Mouse (Mus musculus): ENCODE data around the gene Arid5b.

Gene Arid5b

DNA sequence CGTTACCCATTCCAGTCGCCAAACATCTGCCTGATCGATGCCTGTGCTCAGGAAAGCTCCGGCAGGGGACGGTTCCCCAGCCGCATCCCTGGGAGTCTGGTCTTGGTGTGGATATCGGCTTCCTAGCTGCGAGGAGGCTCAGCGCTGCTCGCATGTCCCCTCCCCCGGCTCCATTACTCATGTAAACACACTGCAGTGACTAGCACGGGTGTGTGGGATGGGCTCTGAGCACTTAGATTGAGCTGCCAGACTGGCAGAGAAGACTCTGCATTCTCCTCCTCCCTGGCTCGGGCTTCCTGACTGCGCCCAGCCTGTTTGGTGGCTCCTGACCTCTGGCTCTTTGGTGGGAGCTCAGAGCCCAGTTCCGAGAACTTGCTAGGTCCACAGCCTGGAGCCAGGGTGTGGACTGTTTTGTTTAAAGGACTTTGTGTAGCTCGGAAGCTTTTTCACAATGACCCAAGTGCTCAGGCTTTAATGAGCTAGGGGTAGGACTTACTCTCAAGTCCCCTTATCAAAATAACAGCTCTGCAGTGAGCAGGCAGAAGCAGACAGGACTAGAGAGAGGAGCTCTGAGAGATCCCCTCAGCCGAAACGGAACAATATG is 142.0 kb downstream of the Arid5b start:
- peak; percentile 68 to 69 for DNase-seq (ENCODE audit: low spot score in 2 of 2)

DNA sequence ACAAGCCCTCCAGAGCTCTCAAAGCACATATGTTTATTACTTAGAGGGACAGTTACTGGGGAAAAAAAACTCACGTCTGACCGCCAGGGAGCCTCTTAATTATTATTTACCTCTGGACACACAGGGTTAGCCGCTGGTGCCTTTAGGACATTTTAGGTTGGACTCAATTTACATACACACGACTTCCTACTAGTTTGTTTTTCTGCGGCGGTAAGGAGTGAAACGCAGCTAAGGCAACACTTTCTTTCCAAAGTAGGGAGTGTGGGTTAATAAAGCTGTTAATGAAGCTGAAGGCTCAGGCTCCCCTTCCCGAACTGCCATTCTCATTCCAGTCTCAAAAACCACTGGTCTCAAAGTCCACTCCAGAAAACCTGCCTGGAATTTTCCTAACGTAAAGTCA is 142.5 kb downstream of the Arid5b start:
- no peak for DNase-seq (ENCODE audit: low spot score in 2 of 2)

DNA sequence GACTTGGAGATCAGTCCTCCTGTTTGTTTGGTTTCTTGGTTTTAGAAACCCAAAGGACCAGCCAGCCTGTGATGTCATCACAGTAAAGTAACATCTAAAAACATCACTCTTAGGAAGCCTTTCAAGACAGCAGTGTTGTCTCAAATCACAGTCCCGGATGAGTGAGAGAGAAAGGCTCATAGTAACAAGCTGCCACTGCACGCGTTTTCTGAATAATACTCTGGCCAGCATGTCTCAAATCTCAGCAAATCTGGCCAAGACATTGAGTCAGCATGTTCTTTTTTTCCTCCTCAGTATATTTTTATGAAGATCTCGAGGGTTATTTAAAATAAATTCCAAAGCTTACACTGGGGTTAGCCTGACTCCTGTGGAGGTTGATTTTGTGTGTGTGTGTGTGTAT is 143.1 kb downstream of the Arid5b start:
- DNase-seq (ENCODE audit: low spot score in 2 of 2), result no peak

DNA sequence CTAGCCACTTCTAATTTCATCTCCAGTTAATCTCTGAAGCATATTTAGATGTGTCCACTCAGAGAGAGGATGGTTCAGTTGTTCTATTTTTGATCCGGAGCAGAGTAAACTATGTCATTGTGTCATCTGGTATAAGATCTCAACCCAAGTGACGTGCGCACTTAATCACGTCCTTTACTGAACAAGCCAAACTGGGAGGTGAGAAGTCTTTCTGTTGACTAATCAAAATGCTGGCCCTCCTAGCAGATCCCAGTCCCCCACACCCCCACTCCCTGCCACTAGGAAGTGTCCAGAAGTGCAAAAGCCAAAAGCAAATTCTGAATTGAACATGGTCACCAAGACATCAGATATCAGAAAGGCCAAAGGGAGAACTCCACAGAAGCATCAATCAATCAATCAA is 144.0 kb downstream of the Arid5b start:
- DNase-seq (ENCODE audit: low spot score in 2 of 2), result no peak

DNA sequence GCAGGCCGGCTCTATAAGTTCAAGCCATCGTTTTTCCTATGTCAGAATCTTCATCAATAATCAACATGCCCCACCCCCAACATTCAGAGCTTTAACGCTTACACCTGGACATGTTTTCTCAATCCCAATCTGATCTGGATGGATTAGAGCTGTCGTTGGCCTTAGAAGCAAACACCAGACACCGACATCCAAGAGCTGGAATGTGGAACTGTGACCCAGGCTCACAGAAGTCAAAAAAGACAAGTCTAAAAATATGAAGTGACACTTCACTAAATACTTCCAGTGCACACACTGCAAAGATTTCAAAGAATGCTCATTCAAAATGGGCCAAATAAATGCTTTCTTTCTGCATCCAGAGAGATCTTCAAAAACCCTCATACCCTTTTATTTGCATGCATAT is 144.5 kb downstream of the Arid5b start:
- no peak for DNase-seq (ENCODE audit: low spot score in 2 of 2)

DNA sequence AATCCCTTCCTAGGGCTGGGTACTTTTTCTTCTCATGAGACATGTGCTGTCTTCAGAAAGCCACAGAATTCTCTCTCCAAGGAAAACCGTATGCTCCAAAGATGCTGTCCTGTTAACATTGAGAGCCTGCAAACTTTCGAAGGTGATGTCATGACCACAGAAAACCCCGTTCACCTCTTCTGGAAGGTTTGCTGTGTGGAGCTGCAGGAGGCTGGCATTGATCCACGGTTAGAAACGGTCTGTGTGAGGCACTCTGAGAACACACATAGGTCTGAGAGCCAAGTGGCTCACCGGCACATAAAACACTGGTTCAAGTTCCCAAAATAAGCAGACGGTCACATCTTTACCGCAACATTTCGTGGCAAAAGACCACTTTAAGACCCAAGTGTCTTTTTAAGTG is 145.9 kb downstream of the Arid5b start:
- DNase-seq (ENCODE audit: low spot score in 2 of 2), result no peak

DNA sequence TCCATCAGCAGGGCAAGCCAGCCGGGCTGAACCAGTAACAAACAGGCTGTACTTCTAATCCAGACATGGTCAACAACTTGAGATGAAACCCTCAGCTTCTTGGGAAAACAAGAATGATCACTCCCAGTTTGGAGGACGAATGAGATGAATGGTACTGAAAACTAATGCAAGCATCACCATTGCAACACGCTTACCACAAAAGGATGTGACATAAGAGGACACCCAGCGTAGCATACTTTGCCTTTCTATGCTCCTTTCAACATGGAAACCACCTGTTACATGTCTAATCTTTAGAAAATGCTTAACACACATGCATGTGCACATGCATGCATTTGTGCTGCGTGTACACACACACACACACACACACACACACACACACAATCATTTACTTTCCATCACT is 146.4 kb downstream of the Arid5b start:
- DNase-seq (ENCODE audit: low spot score in 2 of 2), result no peak

DNA sequence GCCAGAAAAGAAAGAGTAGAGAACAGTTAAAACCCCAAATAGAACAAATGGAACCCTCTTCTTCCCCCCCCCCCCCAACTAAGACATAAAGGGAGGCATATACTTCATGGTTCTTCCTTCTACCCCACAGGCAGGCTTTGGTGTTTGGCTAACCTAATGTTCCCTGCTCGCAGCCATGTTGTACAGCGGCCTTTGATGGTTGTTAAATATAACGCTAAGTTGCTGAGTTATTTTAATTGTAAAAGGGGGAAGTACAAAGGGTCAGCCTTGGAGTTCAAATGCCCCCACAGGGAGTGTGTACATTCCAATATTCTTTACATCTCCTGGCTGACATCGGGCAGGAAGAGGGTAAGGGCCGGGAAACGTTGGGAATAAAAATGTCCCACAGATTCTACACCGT is 148.9 kb downstream of the Arid5b start:
- DNase-seq (ENCODE audit: low spot score in 2 of 2), result no peak

DNA sequence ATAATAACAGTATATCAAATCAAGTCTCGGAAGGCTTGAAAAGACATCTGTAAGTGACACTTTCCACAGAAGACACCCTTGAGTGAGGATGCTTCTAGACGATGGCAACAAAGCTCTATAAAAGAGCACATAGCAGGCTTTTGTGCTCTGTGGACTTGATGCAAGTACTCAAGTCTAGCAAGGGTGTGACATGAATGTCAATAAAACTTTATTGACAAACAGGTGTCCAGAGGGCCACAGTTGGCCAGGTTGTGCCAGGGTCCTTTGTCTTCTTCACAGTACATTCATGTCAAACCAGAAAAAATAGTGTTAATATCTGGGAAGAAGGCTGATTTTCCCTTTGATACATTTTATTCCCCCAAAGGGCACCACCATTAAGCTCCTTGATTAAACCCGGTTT is 149.5 kb downstream of the Arid5b start:
- no peak for DNase-seq (ENCODE audit: low spot score in 2 of 2)

DNA sequence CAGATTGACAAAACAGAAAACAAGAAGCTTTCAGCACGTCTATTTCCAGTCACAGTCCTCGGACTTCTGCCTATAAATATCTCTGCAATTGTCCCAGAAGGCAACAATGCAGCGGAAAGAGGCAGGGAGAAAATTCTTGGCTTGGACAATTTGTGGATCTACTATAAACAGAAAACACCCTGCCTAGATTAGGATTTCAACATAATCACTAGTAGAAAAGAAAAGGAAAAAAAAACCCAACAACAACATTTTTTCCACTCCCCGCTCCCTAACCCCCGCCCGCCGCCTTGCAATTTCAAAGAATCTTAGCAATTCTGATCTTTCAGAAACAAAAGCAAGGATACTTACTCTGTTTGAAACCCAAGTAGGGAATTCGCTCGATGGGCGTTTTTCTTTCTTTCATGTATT is 150.1 kb downstream of the Arid5b start:
- no peak for DNase-seq (ENCODE audit: low spot score in 2 of 2)

DNA sequence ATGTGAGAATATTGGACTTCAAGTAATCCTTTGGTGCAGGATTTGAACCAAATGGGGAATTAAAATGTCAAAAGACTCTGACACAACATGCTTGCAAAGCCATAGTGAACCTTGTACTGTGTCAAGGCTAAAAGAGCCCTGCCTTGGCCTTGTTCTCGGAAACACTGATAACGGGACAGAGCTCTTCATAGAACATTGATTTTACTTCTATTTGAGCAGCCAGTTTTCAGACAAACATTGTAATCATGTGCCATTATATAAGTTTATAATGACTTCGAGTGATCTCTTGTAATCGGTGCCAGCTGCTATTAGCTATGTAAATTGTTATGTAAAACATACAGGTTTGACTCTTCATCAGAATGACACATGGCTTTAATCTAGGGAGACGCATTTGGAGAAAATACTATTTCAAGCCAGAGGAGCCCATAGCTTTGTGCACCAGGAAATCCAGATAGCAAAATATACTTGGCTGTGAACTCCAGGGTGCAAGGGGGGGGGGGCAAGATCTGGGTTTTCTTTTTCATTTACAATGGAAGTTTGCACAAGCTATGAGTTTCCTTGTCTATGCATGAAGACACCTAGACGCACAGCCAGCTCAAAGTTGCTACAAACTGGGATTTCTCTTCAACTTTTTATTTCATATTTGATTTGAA is 150.8 kb downstream of the Arid5b start:
- DNase-seq (ENCODE audit: low spot score in 2 of 2), result no peak

DNA sequence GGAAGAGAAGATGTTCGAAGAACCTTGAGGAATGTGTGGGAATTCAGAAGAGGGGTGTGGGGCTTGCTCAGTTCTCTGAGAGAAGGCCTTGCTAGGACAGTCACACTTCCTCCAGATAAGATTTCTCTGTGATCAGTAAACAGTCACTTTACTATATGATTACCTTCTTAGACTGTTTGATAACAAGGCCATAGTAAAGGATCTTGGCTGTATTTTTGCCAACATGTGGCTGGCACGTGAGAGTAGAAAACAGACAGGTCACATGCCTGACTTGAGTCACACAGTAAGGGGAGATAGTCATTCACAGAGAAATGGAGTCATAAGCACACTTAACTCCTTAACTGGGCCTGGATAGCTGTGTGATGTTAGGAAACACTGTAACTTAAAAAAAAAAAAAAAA is 151.4 kb downstream of the Arid5b start:
- DNase-seq (ENCODE audit: low spot score in 2 of 2), result no peak

DNA sequence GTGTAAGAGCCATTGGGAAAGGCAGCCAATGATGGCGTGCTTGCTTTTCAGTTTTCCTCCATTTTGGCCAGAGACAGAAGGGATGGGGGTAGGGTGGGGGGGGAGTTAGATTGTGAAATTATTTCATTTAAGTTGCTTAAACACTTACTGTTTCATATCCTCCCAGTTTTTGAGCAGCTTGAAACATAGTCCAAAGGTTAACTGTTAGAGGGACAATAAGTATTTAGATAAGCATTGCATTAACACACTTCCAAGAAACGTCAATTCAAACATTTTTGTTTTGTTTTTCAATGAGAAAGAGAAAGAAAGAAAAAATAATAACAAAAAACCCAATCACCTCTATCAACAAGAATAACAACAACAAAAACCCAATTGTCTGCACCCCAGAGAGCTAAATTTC is 152.0 kb downstream of the Arid5b start:
- no peak for DNase-seq (ENCODE audit: low spot score in 2 of 2)

DNA sequence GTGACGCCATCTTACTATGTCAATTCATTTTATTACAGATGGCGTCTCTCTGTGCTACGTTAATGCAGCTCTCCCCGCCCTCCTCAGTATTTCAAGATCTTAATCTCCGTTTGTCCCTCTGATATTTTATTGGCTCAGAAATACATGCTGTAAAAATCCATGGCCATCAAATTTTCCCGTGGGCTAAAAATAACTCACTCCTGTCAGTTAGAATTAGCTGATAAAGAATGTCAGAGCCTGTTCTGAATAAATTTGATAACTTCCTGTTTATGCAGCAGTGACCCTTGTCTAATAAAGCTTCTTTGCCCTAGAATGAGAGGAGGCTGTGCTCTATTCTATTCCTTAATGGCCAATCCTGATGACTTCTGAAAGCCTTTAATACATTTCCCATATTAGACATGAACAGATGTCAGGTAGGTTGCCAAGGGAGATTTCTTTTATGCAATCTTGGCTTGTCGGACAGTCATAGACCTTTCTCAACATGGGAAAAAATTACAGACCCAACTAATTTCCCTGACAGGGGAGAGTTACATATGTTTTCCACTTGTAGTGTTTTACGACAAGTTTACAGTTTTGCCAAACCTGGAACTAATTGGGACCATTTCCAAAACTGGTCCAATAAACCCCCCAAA is 152.5 kb downstream of the Arid5b start:
- DNase-seq (ENCODE audit: low spot score in 2 of 2), result no peak

DNA sequence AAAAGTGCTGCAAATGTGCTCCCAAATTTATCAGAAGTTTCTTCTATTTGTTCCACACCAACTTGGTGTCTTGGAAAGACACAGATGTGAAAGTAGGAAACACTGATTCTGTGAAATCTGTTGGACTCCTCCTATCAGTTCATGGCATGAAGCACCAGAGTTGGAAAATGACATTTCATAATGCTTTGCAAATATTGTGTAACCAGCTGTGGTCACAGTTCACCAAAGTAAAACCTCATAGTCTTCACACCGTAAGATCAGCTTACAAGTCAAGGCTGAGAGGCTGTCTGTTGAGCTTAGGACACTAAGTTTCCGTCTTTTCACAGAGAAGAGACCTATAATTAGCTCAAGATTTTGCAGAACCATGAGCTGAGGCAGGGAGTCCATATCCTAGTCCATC is 153.6 kb downstream of the Arid5b start:
- no peak for DNase-seq (ENCODE audit: low spot score in 2 of 2)

DNA sequence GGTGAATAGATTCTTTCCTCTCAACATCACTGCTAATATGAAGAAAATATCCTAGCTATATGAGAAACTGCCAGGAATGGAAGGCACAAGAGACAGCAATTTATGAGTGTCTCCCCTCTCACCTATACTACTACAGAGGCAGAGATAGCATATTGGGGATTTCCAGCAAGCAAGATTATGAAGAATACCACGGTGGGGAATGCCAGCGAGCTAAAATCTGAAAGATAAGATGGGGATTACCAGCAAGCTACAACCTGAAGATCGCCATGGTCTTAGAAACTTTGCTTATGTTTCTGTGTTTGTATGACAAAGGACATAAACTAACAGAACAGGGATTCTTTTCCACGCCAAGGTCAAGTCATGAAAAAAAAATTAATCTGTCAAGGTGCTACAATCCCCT is 155.1 kb downstream of the Arid5b start:
- no peak for DNase-seq (ENCODE audit: low spot score in 2 of 2)

DNA sequence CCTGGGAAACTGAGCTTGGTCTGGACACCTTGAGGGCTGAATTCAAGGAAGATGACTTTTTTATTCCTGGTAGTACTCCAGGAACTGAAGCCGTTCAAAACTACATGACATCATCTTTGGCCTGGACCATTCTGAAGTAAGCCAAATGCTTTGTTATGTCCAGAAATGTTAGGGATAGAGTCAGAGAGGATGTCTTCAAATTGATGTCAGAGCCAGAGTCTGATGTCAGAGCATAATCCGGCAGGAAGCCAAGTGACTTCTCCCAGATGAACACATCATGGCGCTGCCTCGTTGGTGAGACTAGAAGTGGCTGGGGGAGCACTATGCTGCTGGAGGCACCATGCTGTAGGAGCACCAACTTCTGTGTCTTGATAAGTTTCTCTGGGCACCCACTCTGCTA is 156.6 kb downstream of the Arid5b start:
- DNase-seq (ENCODE audit: low spot score in 2 of 2), result no peak

DNA sequence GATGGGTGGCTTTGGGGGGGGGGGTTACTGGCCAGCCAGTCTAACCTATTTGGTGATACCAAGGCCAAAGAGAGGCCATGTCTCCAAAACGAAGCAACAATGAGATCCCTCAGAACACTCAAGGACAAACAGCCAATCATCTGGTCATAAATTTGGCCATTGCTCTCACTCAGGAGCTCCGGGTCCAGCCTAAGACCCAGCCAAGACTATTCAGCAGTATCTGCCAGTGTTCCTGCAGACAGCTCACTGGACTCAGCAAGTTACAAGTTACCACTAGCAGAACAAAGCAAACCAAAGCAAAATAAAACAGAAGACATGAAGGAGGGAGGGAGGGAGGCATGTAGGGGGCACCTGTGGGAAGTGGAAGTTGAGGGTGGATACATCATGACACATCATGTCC is 157.3 kb downstream of the Arid5b start:
- no peak for DNase-seq (ENCODE audit: low spot score in 2 of 2)

DNA sequence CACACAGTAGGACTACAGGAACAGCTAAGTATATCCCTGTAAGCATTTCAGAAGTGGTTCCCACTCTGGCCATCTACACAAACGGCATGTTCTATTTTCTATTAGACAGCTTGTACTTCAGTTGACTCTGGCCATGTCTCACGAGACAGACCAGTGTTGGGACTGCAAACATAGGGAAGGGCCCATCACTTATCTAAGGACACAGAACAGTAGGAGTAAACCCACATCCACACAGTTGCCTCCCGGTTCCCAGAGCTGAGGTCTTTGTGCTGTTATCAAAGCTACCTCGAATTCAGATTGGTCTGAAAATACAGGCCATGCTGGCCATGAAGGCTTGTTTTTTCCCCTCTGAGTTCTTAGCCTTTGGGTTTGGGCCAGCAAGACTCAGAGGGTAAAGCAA is 158.5 kb downstream of the Arid5b start:
- no peak for DNase-seq (ENCODE audit: low spot score in 2 of 2)

DNA sequence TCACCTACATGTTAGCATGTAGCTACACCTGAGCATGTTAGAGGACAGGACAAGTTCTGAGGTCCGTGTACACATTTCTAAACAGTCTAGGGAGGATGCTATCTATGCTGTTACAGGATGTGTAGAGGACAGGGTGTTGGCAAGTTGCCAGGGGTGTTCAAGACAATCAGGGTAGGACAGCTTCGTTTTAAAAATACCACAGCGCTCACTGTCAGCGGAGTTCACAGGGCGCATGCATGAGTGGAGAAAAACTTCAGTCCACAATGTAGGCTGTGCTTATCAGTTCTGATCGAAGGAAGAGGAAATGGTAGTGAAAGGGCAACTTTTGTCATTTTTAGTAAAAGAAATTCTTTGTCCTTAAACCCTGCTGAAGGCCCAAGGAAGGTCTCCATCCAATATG is 159.3 kb downstream of the Arid5b start:
- DNase-seq (ENCODE audit: low spot score in 2 of 2), result no peak

DNA sequence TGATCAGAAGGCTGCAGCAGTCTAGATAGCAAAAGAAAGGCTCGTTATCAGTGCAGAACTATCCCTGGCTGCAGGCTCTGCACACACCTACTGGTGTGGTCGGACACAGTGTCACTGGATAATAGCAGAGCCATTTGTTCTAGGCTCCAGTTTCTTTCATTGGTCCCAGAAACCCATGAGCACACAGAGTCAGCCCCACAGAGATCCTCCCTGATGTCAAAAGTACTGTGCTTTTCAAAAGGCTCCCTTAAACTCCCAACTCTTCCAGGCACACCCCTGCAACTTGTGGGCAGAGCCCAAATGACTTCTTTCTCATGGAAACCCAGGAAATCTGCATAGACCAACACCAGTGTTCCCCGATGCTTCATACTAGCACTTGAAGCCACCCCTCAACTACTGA is 163.6 kb downstream of the Arid5b start:
- no peak for DNase-seq (ENCODE audit: low spot score in 2 of 2)

DNA sequence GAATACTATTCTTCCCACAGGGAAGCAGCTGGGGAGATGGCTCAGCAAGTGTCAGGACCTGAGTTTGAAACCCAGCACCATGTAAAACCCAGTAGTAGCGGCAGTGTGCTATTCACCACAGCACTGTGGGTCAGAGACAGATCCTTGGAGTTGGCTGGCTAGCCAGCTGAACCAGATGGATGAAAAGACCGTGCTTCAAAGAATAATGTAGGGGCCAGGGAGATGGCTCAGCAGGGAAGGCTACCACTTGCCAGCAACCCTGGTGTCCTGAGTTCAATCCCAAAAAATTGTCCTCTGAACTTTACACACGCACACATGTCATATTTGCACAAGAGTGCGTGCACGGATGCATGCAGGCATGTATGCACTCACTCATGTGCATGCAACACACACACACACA is 164.9 kb downstream of the Arid5b start:
- no peak for DNase-seq (ENCODE audit: low spot score in 2 of 2)

DNA sequence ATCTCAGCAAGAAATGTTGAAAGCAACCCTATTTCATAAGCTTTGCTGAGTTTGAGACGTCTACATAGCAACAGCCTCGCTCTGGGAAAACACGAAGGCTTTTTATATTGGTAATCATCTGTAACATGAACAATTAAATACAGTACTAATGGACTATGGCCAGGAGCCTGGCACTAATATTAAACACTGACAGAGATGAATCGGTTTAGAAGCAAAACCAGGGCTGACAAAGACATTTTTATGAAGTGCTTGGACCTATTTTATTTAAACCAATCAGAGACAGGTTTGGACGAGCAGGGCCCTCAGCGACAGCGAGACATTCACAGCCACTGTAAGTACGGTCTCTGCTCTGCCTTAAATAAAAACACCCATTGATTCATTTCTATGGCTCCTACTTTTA is 165.6 kb downstream of the Arid5b start:
- no peak for DNase-seq (ENCODE audit: low spot score in 2 of 2)

DNA sequence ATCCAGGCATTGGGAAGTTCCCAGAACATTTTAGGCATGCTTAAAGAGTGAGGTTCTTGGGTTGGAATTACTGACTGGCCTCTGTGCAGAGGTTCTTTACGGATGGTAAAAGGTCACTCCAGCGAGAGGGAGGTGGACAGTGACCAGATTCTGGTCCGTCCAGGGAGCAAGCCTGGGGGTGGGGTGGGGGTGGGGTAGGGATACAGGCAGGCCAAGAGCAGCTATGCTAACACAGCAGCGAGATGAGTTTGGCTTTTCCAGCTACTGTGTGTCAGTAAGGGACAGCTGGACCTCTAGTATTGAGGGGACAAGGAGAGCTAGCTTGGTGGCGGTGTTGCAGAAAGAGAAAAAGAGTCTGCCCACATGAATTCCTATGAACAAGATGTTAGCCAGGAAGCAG is 167.9 kb downstream of the Arid5b start:
- DNase-seq (ENCODE audit: low spot score in 2 of 2), result no peak

Measured in frontal cortex, postnatal 10 days (tissue).